Comparison of ENCODE assay signal across 17 mouse cellular contexts in the genomic region with DNA sequence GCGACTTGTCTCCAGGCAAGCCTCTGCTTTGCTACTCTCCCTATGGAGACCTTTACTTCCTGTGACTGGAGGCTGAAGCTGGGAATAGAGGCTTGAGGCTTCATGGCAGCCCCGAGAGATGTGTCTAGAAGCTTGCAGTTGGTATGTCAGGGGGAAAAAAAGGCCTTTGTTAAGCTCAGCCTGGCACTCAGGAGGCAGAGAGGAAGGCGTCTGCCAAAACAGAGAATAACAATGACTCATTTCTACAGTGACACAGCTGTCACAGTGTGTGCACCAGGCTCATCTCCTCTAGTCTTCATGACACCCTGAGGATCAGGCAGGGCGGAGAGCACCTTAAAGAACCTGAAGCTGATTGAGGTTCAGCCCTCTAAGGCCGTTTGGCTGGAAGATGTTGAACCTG.
DNase-seq lines count a peak whose midpoint lies in the region; ATAC-seq lines count a peak whose summit lies in the region.
"Had no signal": no experiment of that assay in that cellular context is flagged by ENCODE, and none has a peak within 500 bp of the region (broad histone marks: within the 10 kb centered on the region; RNA-seq: fewer than 3 reads in every experiment).

No protein-coding gene starts in this region.

- DNase-seq in forebrain, embryonic 11.5 days (ENCODE audit: low spot score) = no peak
- DNase-seq in right cerebral cortex, adult 18-20 months = peak; percentile 58
- no peak for DNase-seq in right cerebral cortex, postnatal 14 days
- DNase-seq in layer of hippocampus, postnatal 25 days (ENCODE audit: extremely low spot score in 1 of 2, low spot score in 1 of 2) = peak; percentile 6 to 9
- peak; percentile 11 to 20 for DNase-seq in right cerebral cortex, postnatal 36 days (ENCODE audit: low spot score in 2 of 2)
- no peak for DNase-seq in B cell, adult 2 months
- DNase-seq: cerebellum, adult 18-20 months; lung, postnatal 14 days; thymus, adult 18-20 months had no signal

- no peak overlapping the region for H3K4me3 ChIP-seq in forebrain, embryonic 16.5 days (replicated peaks; ENCODE audit: low read length)
- no peak overlapping the region for H3K4me3 ChIP-seq in forebrain, embryonic 11.5 days (ENCODE audit: low read depth, low read length)
- no peak overlapping the region for H3K4me3 ChIP-seq in midbrain, embryonic 13.5 days (replicated peaks)
- H3K4me3 ChIP-seq: forebrain, embryonic 13.5 days; heart, embryonic 15.5 days; hindbrain, embryonic 10.5 days; limb, embryonic 12.5 days; liver, embryonic 15.5 days had no signal

- H3K4me2 ChIP-seq in forebrain, embryonic 16.5 days (ENCODE audit: low read length) = no peak overlapping the region
- no peak overlapping the region for H3K4me2 ChIP-seq in forebrain, embryonic 11.5 days (ENCODE audit: low read depth, low read length, severe bottlenecking)
- no peak overlapping the region for H3K4me2 ChIP-seq in midbrain, embryonic 13.5 days (replicated peaks)
- H3K4me2 ChIP-seq: forebrain, embryonic 13.5 days; heart, embryonic 15.5 days; limb, embryonic 12.5 days; liver, embryonic 15.5 days had no signal

- 0 out of 2 replicates have a peak, but pooled peaks cover 2% of the 10 kb centered on the region for H3K4me1 ChIP-seq in forebrain, embryonic 16.5 days (replicated peaks; ENCODE audit: control insufficient read depth, insufficient read depth, low read length)
- H3K4me1 ChIP-seq in forebrain, embryonic 11.5 days (replicated peaks; ENCODE audit: control insufficient read depth, insufficient read depth, low read length) = no peaks in the 10 kb centered on the region
- no peaks in the 10 kb centered on the region for H3K4me1 ChIP-seq in midbrain, embryonic 13.5 days (replicated peaks)
- H3K4me1 ChIP-seq: forebrain, embryonic 13.5 days; heart, embryonic 15.5 days; hindbrain, embryonic 10.5 days; limb, embryonic 12.5 days; liver, embryonic 15.5 days had no signal

- WGBS in forebrain, embryonic 16.5 days = 59% methylated on average over 5 of the region's 5 CpGs
- WGBS in forebrain, embryonic 11.5 days = 67% methylated on average over 5 of the region's 5 CpGs
- 75% methylated on average over 5 of the region's 5 CpGs for WGBS in midbrain, embryonic 13.5 days

- H3K9me3 ChIP-seq in forebrain, embryonic 16.5 days (ENCODE audit: control insufficient read depth, low read length) = no peaks in the 10 kb centered on the region
- H3K9me3 ChIP-seq in forebrain, embryonic 11.5 days (ENCODE audit: control insufficient read depth, low read length) = no peaks in the 10 kb centered on the region
- H3K9me3 ChIP-seq in midbrain, embryonic 13.5 days = no peaks in the 10 kb centered on the region
- H3K9me3 ChIP-seq: forebrain, embryonic 13.5 days; heart, embryonic 15.5 days; hindbrain, embryonic 10.5 days; limb, embryonic 12.5 days; liver, embryonic 15.5 days had no signal

- no peak overlapping the region for H3K27ac ChIP-seq in forebrain, embryonic 16.5 days (ENCODE audit: low read length)
- H3K27ac ChIP-seq in forebrain, embryonic 11.5 days (ENCODE audit: low read depth, low read length) = no peak overlapping the region
- no peak overlapping the region for H3K27ac ChIP-seq in midbrain, embryonic 13.5 days
- H3K27ac ChIP-seq: forebrain, embryonic 13.5 days; heart, embryonic 15.5 days; hindbrain, embryonic 10.5 days; limb, embryonic 12.5 days; liver, embryonic 15.5 days had no signal

- H3K27me3 ChIP-seq in forebrain, embryonic 16.5 days (replicated peaks; ENCODE audit: control insufficient read depth, insufficient read depth, low read length) = no peaks in the 10 kb centered on the region
- H3K27me3 ChIP-seq in forebrain, embryonic 11.5 days (ENCODE audit: control insufficient read depth, insufficient read depth, low read length) = no peaks in the 10 kb centered on the region
- no peaks in the 10 kb centered on the region for H3K27me3 ChIP-seq in midbrain, embryonic 13.5 days
- H3K27me3 ChIP-seq: forebrain, embryonic 13.5 days; heart, embryonic 15.5 days; limb, embryonic 12.5 days; liver, embryonic 15.5 days had no signal

- ATAC-seq in forebrain, embryonic 16.5 days = peak; percentile 52; the same call in 1 of the 2 replicates
- ATAC-seq in forebrain, embryonic 11.5 days (replicated peaks; ENCODE audit: low FRiP score) = no peak
- ATAC-seq in midbrain, embryonic 13.5 days = no peak
- ATAC-seq: forebrain, embryonic 13.5 days; inflammation-experienced regulatory T-cells, adult 6 months had no signal

- no peak overlapping the region for H3K9ac ChIP-seq in forebrain, embryonic 16.5 days (replicated peaks; ENCODE audit: low read depth, low read length)
- H3K9ac ChIP-seq in forebrain, embryonic 11.5 days (ENCODE audit: low read length) = no peak overlapping the region
- no peak overlapping the region for H3K9ac ChIP-seq in midbrain, embryonic 13.5 days (replicated peaks)
- H3K9ac ChIP-seq: forebrain, embryonic 13.5 days; heart, embryonic 15.5 days; limb, embryonic 12.5 days; liver, embryonic 15.5 days had no signal

- no peaks in the 10 kb centered on the region for H3K36me3 ChIP-seq in forebrain, embryonic 16.5 days (ENCODE audit: control insufficient read depth, insufficient read depth)
- H3K36me3 ChIP-seq in forebrain, embryonic 11.5 days (ENCODE audit: control insufficient read depth, insufficient read depth, low read length) = no peaks in the 10 kb centered on the region
- H3K36me3 ChIP-seq in midbrain, embryonic 13.5 days = no peaks in the 10 kb centered on the region
- H3K36me3 ChIP-seq: heart, embryonic 15.5 days; hindbrain, embryonic 10.5 days; limb, embryonic 12.5 days; liver, embryonic 15.5 days had no signal

Comparison
In these comparisons a context has a peak if more than half of its experiments do, and no peak if none do; other contexts are left out.
1. DNase-seq: peak in right cerebral cortex, adult 18-20 months (single experiment), layer of hippocampus, postnatal 25 days (2 of 2) and right cerebral cortex, postnatal 36 days (2 of 2); none in forebrain, embryonic 11.5 days (single experiment), right cerebral cortex, postnatal 14 days (single experiment) and B cell, adult 2 months (0 of 2).